Mouse (Mus musculus): Measurements from ENCODE around the gene Ddx25.

Ddx25 gene

GRCm38 (mm10) chr9:35541488-35541887 is 16.8 kb downstream of the Ddx25 start:
- peak; percentile 57 to 78 for DNase-seq (ENCODE audit: low spot score in 2 of 2)

- no peak for DNase-seq (ENCODE audit: low spot score in 2 of 2)
Observed at GRCm38 (mm10) chr9:35541024-35541423, 17.3 kb downstream of the Ddx25 start.

- DNase-seq (ENCODE audit: low spot score in 2 of 2) = no peak
Observed at GRCm38 (mm10) chr9:35539001-35539750, 19.2 kb downstream of the Ddx25 start.

- no peak for DNase-seq (ENCODE audit: low spot score in 2 of 2)
Observed at GRCm38 (mm10) chr9:35535876-35536275, 22.5 kb downstream of the Ddx25 start.

- DNase-seq (ENCODE audit: low spot score in 2 of 2) = peak; percentile 21 to 42
Observed at GRCm38 (mm10) chr9:35535110-35535509, 23.2 kb downstream of the Ddx25 start.

GRCm38 (mm10) chr9:35533266-35533665 is 25.1 kb downstream of the Ddx25 start:
- no peak for DNase-seq (ENCODE audit: low spot score in 2 of 2)

GRCm38 (mm10) chr9:35529796-35530195 is 28.5 kb downstream of the Ddx25 start:
- no peak for DNase-seq (ENCODE audit: low spot score in 2 of 2)

GRCm38 (mm10) chr9:35529141-35529540 is 29.2 kb downstream of the Ddx25 start:
- no peak for DNase-seq (ENCODE audit: low spot score in 2 of 2)

GRCm38 (mm10) chr9:35523941-35524411 is 34.4 kb downstream of the Ddx25 start:
- DNase-seq (ENCODE audit: low spot score in 2 of 2) = peak; percentile 5 to 50

GRCm38 (mm10) chr9:35523541-35523940 is 34.8 kb downstream of the Ddx25 start:
- DNase-seq (ENCODE audit: low spot score in 2 of 2) = no peak

- no peak for DNase-seq (ENCODE audit: low spot score in 2 of 2)
Observed at GRCm38 (mm10) chr9:35522821-35523515, 35.4 kb downstream of the Ddx25 start.

GRCm38 (mm10) chr9:35522241-35522640 is 36.1 kb downstream of the Ddx25 start:
- no peak for DNase-seq (ENCODE audit: low spot score in 2 of 2)

GRCm38 (mm10) chr9:35520631-35521348 is 37.5 kb downstream of the Ddx25 start:
- no peak for DNase-seq (ENCODE audit: low spot score in 2 of 2)

- no peak for DNase-seq (ENCODE audit: low spot score in 2 of 2)
Observed at GRCm38 (mm10) chr9:35518169-35518568, 40.2 kb downstream of the Ddx25 start, which contains the start of gene Gm1113. Gene Gm1113, minus strand, starts transcription at chr9:35518269.

- no peak for DNase-seq (ENCODE audit: low spot score in 2 of 2)
Observed at GRCm38 (mm10) chr9:35516711-35517110, 41.6 kb downstream of the Ddx25 start.

GRCm38 (mm10) chr9:35516182-35516581 is 42.1 kb downstream of the Ddx25 start:
- DNase-seq (ENCODE audit: low spot score in 2 of 2) = no peak

GRCm38 (mm10) chr9:35513900-35514299 is 44.4 kb downstream of the Ddx25 start:
- no peak for DNase-seq (ENCODE audit: low spot score in 2 of 2)

GRCm38 (mm10) chr9:35508234-35508633 is 50.1 kb downstream of the Ddx25 start:
- no peak for DNase-seq (ENCODE audit: low spot score in 2 of 2)

GRCm38 (mm10) chr9:35502361-35503000 is 55.8 kb downstream of the Ddx25 start:
- DNase-seq (ENCODE audit: low spot score in 2 of 2) = no peak

GRCm38 (mm10) chr9:35499946-35500345 is 58.4 kb downstream of the Ddx25 start:
- DNase-seq (ENCODE audit: low spot score in 2 of 2) = no peak

GRCm38 (mm10) chr9:35495471-35495870 is 62.9 kb downstream of the Ddx25 start:
- no peak for DNase-seq (ENCODE audit: low spot score in 2 of 2)

- DNase-seq (ENCODE audit: low spot score in 2 of 2) = no peak
Observed at GRCm38 (mm10) chr9:35494937-35495336, 63.4 kb downstream of the Ddx25 start.
